Mouse (Mus musculus): ENCODE measurements around the gene Nutf2. TPM values are rescaled to one million over a fixed set of nuclear protein-coding genes. Genes with fewer than 3 reads are reported as not detected.

Gene Nutf2
- total RNA-seq, 2 experiments from 2014 or later = 24.8 to 29.0 TPM

Other genes with a start within 250 kb of the Nutf2 start
- 10 to 100 TPM; 68.0 to 68.4 TPM for gene Ctcf, start 224.0 kb upstream of the Nutf2 start, total RNA-seq (2021)
- gene Agrp, start 223.2 kb upstream of the Nutf2 start, total RNA-seq (2021) = not detected
- gene Carmil2, start 174.3 kb upstream of the Nutf2 start, total RNA-seq (2021) = 10 to 100 TPM; 60.0 to 64.6 TPM
- 10 to 100 TPM; 53.7 to 57.3 TPM for gene Acd, start 159.5 kb upstream of the Nutf2 start, total RNA-seq (2021)
- 10 to 100 TPM; 41.2 to 46.1 TPM for gene Pard6a, start 159.4 kb upstream of the Nutf2 start, total RNA-seq (2021)
- gene 4933405L10Rik, start 152.9 kb upstream of the Nutf2 start, total RNA-seq (2021) = under 1 TPM in 1 of 2 experiments, not detected in 1; 0.49 TPM
- 10 to 100 TPM in 1 of 2 experiments, 1 to 10 TPM in 1; 9.5 to 11.2 TPM for gene Enkd1, start 152.4 kb upstream of the Nutf2 start, total RNA-seq (2021)
- 10 to 100 TPM; 23.4 to 23.5 TPM for gene Gfod2, start 101.9 kb upstream of the Nutf2 start, total RNA-seq (2021)
- gene Ranbp10, start 33.2 kb upstream of the Nutf2 start, total RNA-seq (2021) = 10 to 100 TPM; 22.6 to 22.9 TPM
- gene Tsnaxip1, start 32.8 kb upstream of the Nutf2 start, total RNA-seq (2021) = under 1 TPM in 1 of 2 experiments, not detected in 1; 0.26 TPM
- gene Cenpt, start 7.3 kb upstream of the Nutf2 start, total RNA-seq (2021) = 10 to 100 TPM; 14.1 to 18.1 TPM
- 10 to 100 TPM; 40.8 to 41.6 TPM for gene Thap11, start 5.4 kb upstream of the Nutf2 start, total RNA-seq (2021)
- gene Edc4, start 20.3 kb downstream of the Nutf2 start, total RNA-seq (2021) = 10 to 100 TPM; 62.8 to 65.0 TPM
- 1 to 10 TPM; 3.6 to 4.1 TPM for gene Nrn1l, start 33.0 kb downstream of the Nutf2 start, total RNA-seq (2021)
- 1 to 10 TPM; 6.6 to 7.6 TPM for gene Pskh1, start 39.9 kb downstream of the Nutf2 start, total RNA-seq (2021)
- 1 to 10 TPM; 1.9 to 2.4 TPM for gene Ctrl, start 73.3 kb downstream of the Nutf2 start, total RNA-seq (2021)
- gene Psmb10, start 77.9 kb downstream of the Nutf2 start, total RNA-seq (2021) = 10 to 100 TPM; 92.9 to 93.3 TPM
- 10 to 100 TPM; 22.8 to 26.4 TPM for gene Lcat, start 82.8 kb downstream of the Nutf2 start, total RNA-seq (2021)
- gene Slc12a4, start 105.5 kb downstream of the Nutf2 start, total RNA-seq (2021) = 10 to 100 TPM; 17.3 to 19.2 TPM
- not detected for gene Dpep3, start 118.8 kb downstream of the Nutf2 start, total RNA-seq (2021)
- 10 to 100 TPM; 18.9 to 19.2 TPM for gene Dus2, start 130.8 kb downstream of the Nutf2 start, total RNA-seq (2021)
- gene Dpep2nb, start 145.4 kb downstream of the Nutf2 start, total RNA-seq (2021) = not detected
- gene Ddx28, start 151.3 kb downstream of the Nutf2 start, total RNA-seq (2021) = 10 to 100 TPM; 14.5 to 17.2 TPM
- gene Nfatc3, start 198.3 kb downstream of the Nutf2 start, total RNA-seq (2021) = 10 to 100 TPM; 10.5 to 12.4 TPM

Measured in left cerebral cortex, adult 18-20 months (tissue).